Mouse (Mus musculus): ENCODE data around the gene Cgrrf1. TPM values are rescaled to one million over a fixed set of nuclear protein-coding genes. Genes with fewer than 3 reads are reported as not detected.

Cgrrf1 gene
- polyA plus RNA-seq, 1 experiment from 2014 or later, result 41.9 TPM

GRCm38 (mm10) chr14:46821271-46821872 lies 10.6 kb upstream of the Cgrrf1 start:
- Histone ChIP-seq H3K9ac (ENCODE audit: low read depth, low read length) (peak overlapping the region; percentile 91), H3K4me3 (replicated peaks; ENCODE audit: low read depth, low read length) (peak overlapping the region; percentile 85), H3K4me1 (replicated peaks; ENCODE audit: insufficient read depth, low read length) (peaks cover 8% of the 10 kb centered on the region), H3K4me2 (ENCODE audit: low read length) (peak overlapping the region; percentile 56), H3K27me3 (ENCODE audit: insufficient read depth, low read length) (no peaks in the 10 kb centered on the region), H3K27ac (peak overlapping the region; percentile 96), H3K9me3 (replicated peaks; ENCODE audit: low read length) (no peaks in the 10 kb centered on the region), H3K36me3 (ENCODE audit: insufficient read depth, low read length) (peaks cover 6% of the 10 kb centered on the region; the same call in 1 of the 2 replicates)
- no peak for TF ChIP-seq CTCF (IDR thresholded peaks at IDR 0.05; ENCODE audit: low read depth)
- ATAC-seq (replicated peaks; ENCODE audit: low FRiP score, low read depth), result peak; percentile 12; the same call in 1 of the 2 replicates
- peak; percentile 73 for DNase-seq (ENCODE audit: low spot score)
- WGBS, result 1% methylated on average over 11 of the region's 11 CpGs

DNA sequence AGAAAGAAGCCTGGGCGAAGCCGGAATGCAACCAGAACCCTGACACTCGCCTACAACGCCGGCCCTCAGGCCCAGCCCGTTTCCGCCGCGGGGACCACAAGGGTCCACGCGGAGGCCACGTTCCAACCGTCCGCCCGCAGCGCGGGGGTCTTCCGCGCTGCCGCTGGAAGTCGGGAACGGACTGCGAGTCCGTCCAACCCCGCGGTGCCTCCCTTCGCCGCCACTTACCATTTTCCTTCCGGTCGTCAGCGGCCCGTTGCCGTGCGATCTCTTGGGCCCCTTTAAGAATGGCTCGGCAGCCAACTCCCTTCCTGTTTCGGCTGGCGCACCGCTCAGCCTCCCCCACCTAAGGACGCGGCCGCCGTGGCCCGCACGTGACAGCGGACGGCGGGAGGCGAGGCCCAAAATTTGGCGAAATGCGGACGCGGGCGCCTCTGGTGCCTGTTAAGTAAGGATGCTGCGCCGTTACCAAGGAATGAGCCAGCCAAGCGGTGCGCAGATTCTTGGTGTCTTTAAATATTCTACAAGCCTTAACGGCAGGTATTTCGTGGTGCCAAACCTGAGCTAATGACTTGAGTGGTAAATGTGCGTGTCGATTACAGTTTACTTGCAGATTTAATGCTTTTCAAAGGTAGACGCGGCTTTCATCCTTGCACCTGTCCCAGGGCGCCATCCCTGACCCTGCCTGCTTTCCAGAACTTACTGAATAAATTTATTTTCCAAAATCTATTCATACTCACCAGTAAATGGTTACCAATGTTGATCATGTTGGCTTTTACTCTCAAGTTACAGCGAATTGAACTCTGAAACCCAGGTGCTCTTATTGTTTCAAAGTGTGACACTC lies 9.8 kb upstream of the Cgrrf1 start, which contains the start of gene Gmfb:
TSS of gene Gmfb (minus strand) at position 370 of the 844 bp plus-strand sequence.
- Histone ChIP-seq H3K27me3 (ENCODE audit: insufficient read depth, low read length) (no peaks in the 10 kb centered on the region), H3K4me1 (replicated peaks; ENCODE audit: insufficient read depth, low read length) (peaks cover 8% of the 10 kb centered on the region), H3K27ac (peak within 1 kb of the TSS; percentile 96), H3K9me3 (replicated peaks; ENCODE audit: low read length) (no peaks in the 10 kb centered on the region), H3K4me2 (ENCODE audit: low read length) (peak within 1 kb of the TSS; percentile 56), H3K4me3 (replicated peaks; ENCODE audit: low read depth, low read length) (peak within 1 kb of the TSS; percentile 85), H3K9ac (ENCODE audit: low read depth, low read length) (peak within 1 kb of the TSS; percentile 91), H3K36me3 (ENCODE audit: insufficient read depth, low read length) (0 out of 2 replicates have a peak, but pooled peaks cover under 1% of the 10 kb centered on the region)
- peak; percentile 97 for ATAC-seq (replicated peaks; ENCODE audit: low FRiP score, low read depth)
- DNase-seq (ENCODE audit: low spot score), result peak; percentile 96
- under 1% methylated on average over 65 of the region's 65 CpGs for WGBS
- TF ChIP-seq CTCF (IDR thresholded peaks at IDR 0.05; ENCODE audit: low read depth), result peak; percentile 29; the same call in 1 of the 2 replicates

DNA sequence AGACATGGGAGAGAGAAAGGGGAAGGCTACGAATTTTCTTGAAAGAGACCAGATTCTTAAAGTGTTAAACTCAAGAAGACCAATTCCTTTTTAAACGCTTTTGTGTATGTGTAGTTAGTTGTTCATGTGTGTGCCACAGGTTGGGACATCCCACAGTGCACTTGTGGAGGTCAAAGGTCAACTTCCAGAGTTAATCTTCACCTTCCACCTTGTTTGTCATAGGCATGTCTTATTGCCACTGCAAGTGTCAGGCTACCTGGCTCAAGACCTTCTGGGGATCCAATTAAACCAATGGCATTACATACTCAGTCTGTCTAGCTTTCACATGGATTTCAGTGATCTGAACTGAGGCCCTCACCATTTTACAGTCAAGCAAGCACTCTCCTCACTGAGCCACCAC lies 7.9 kb upstream of the Cgrrf1 start:
- Histone ChIP-seq H3K27ac (no peak overlapping the region), H3K4me3 (replicated peaks; ENCODE audit: low read depth, low read length) (no peak overlapping the region), H3K4me2 (ENCODE audit: low read length) (no peak overlapping the region), H3K36me3 (ENCODE audit: insufficient read depth, low read length) (no peaks in the 10 kb centered on the region), H3K9ac (ENCODE audit: low read depth, low read length) (no peak overlapping the region), H3K4me1 (replicated peaks; ENCODE audit: insufficient read depth, low read length) (peaks cover 8% of the 10 kb centered on the region), H3K27me3 (ENCODE audit: insufficient read depth, low read length) (no peaks in the 10 kb centered on the region), H3K9me3 (replicated peaks; ENCODE audit: low read length) (no peaks in the 10 kb centered on the region)
- no peak for TF ChIP-seq CTCF (IDR thresholded peaks at IDR 0.05; ENCODE audit: low read depth)
- DNase-seq (ENCODE audit: low spot score) (no peak), ATAC-seq (replicated peaks; ENCODE audit: low FRiP score, low read depth) (no peak)
- 80% methylated on average over 2 of the region's 2 CpGs for WGBS

DNA sequence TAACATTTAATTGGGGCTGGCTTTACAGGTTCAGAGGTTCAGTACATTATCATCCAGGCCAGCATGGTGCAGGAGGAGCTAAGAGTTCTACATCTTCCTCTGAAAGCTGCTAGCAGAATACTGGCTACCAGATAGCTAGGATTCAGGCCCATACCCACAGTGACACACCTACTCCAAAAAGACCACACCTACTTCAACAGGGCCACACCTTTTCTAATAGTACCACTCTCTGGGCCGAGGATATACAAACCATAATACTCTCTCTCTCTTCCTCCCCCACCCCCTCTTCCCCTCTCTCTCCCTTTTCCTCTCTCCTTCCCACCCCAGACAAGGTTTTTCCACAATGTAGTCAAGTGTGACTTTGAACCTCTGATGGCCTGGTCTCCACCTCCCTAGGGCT lies 4.5 kb upstream of the Cgrrf1 start:
- Histone ChIP-seq H3K9me3 (replicated peaks; ENCODE audit: low read length) (no peaks in the 10 kb centered on the region), H3K4me3 (replicated peaks; ENCODE audit: low read depth, low read length) (no peak overlapping the region), H3K4me1 (replicated peaks; ENCODE audit: insufficient read depth, low read length) (no peaks in the 10 kb centered on the region; the same call in none of the 2 replicates), H3K36me3 (ENCODE audit: insufficient read depth, low read length) (no peaks in the 10 kb centered on the region), H3K27me3 (ENCODE audit: insufficient read depth, low read length) (no peaks in the 10 kb centered on the region), H3K9ac (ENCODE audit: low read depth, low read length) (no peak overlapping the region), H3K4me2 (ENCODE audit: low read length) (no peak overlapping the region), H3K27ac (no peak overlapping the region)
- TF ChIP-seq CTCF (IDR thresholded peaks at IDR 0.05; ENCODE audit: low read depth), result no peak
- no peak for ATAC-seq (replicated peaks; ENCODE audit: low FRiP score, low read depth)
- no peak for DNase-seq (ENCODE audit: low spot score)
- 55% methylated on average over 1 of the region's 1 CpGs for WGBS

- Histone ChIP-seq H3K4me2 (ENCODE audit: low read length) (peak overlapping the region; percentile 73), H3K27me3 (ENCODE audit: insufficient read depth, low read length) (no peaks in the 10 kb centered on the region), H3K4me1 (replicated peaks; ENCODE audit: insufficient read depth, low read length) (peaks cover 2% of the 10 kb centered on the region; the same call in 1 of the 2 replicates), H3K27ac (peak overlapping the region; percentile 69), H3K9me3 (replicated peaks; ENCODE audit: low read length) (no peaks in the 10 kb centered on the region), H3K36me3 (ENCODE audit: insufficient read depth, low read length) (no peaks in the 10 kb centered on the region), H3K4me3 (replicated peaks; ENCODE audit: low read depth, low read length) (peak overlapping the region; percentile 87), H3K9ac (ENCODE audit: low read depth, low read length) (peak overlapping the region; percentile 93; the same call in 1 of the 2 replicates)
- no peak for ATAC-seq (replicated peaks; ENCODE audit: low FRiP score, low read depth)
- WGBS, result under 1% methylated on average over 4 of the region's 4 CpGs
- no peak for TF ChIP-seq CTCF (IDR thresholded peaks at IDR 0.05; ENCODE audit: low read depth)
- DNase-seq (ENCODE audit: low spot score), result peak; percentile 74
Measured at GRCm38 (mm10) chr14:46831295-46831694, 630 bp upstream of the Cgrrf1 start.
